Mouse (Mus musculus): Measurements from ENCODE around the gene Olfr1233. TPM values are rescaled to one million over a fixed set of nuclear protein-coding genes. Genes with fewer than 3 reads are reported as not detected.

Gene Olfr1233
- not detected for total RNA-seq (2021)

DNA sequence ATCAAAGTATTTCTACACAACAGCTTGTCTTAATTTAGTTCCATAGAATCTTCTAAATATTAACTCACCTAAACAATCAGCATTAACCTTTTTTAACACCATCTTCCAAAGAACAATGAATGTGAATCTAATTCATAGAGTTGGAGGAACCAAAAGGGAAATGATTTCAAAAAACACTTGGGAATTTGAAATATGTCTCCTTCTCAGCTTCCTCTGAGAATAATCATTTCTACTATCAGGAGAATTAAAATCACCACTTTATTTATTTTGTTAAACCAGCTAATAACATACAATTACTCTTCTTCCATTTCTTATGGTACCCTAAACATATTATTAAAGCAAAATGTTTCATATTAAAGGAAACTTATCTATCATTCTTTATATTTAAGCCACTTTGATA, at the start of gene Olfr1233:
Olfr1233 (minus strand) TSS at position 101 of the 400 bp plus-strand sequence.
- intact Hi-C loops (cut with DNase I) = no loop called here
- no peak for DNase-seq (ENCODE audit: low spot score in 2 of 2)

DNA sequence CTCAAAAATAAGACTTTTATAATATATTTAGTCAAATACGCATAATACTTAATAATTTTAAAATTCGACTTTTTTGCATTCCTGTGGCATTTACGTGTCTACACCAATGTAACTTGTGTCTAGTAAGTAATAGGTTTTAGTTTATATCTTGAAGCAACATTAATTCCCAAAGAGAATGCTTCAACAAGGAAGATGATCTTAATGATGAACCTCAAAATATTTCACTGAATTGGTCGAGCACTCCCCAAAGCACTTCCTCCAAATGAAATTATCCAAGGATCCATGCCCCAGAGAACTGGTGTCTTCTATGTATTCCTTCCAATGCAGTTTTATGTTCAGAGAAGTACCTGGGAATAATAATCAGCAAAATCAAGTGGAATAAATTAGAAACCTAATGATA, 22.6 kb upstream of the Olfr1233 start, which contains the start of gene Olfr1234:
Olfr1234 (minus strand) TSS at position 101 of the 400 bp plus-strand sequence.
- DNase-seq (ENCODE audit: low spot score in 2 of 2) = no peak
- intact Hi-C loops (cut with DNase I) = no loop called here

DNA sequence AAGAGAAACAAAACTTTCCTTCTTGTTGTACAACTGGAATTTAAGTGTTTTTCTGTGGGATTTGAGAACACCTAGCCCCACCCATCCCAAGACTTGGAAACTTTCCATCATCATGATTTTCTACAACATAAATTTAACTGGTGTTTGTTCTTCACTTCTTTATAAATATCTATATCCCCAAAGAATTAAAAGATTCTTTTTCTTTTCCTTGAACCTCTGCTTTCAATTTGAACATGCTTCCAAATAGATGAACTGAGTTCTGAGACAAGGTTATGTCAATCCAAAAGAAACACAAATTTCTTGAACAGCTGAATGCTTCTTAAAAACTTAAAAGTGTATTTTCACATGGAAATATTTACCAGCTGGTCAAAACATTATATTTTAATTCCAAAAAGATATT, 12.6 kb downstream of the Olfr1233 start, which contains the start of gene Olfr1232:
Olfr1232 (minus strand) TSS at position 101 of the 400 bp plus-strand sequence.
- intact Hi-C loops (cut with DNase I) = no loop called here
- no peak for DNase-seq (ENCODE audit: low spot score in 2 of 2)

DNA sequence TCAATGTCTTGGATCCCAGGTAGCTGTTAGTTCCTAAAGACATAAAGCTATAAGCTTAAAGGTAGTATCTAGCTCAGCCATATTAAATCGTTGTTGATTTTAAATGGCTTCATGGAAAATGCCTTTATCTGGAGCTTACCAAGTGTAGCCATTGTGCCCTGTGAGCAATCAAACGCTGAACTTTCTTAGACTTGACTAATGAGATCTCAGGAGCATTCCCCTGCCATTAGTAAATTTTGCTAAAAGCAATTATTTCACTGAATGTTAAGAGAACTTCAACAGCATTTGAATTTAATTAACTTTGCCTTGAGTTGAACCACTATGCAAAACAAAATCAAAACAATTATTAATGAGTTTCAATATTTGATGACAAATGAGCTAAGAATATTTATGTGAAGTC, 35.2 kb downstream of the Olfr1233 start, which contains the start of gene Olfr1231:
Olfr1231 (minus strand) TSS at position 101 of the 400 bp plus-strand sequence.
- no peak for DNase-seq (ENCODE audit: low spot score in 2 of 2)
- intact Hi-C loops (cut with DNase I) = no loop called here

DNA sequence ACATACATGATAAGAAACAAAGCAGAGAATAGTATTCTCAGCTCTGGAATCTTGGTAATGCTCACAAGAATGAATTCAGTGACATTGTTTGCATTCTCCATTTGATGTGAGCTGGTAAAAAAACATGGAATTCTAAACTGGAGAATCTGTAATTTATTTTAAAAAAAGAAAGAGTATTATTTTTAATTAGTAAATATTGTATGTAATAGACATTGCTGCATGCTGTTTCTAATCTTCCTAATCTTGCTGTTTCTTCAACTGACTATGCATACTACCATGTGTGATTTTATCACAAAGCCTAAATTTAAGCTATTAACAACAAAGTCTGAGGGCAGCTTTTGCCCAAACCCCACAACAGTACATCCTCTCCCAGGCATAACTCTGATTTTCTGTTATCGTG, 45.0 kb downstream of the Olfr1233 start, which contains the start of gene Olfr1230:
Olfr1230 (minus strand) TSS at position 101 of the 400 bp plus-strand sequence.
- DNase-seq (ENCODE audit: low spot score in 2 of 2) = no peak
- intact Hi-C loops (cut with DNase I) = no loop called here

DNA sequence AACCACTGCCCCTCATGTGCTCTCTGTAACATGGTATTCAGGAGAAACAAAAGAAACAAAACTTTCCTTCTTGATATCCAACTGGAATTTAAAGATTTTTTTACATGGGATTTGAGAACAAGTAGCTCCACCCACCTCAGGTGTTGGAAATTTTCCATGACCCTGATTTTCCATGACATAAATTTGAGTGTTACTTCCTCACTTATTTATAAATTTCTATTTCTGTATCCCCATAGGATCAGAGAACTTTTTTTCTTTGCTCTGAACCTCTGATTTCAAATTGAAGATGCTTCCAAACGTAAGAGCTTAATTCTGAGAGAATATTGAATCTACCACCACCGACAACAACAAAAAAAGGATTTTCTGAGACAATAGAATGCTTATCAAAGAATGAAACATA, 54.3 kb downstream of the Olfr1233 start, which contains the start of gene Olfr1229:
Olfr1229 (minus strand) TSS at position 101 of the 400 bp plus-strand sequence.
- intact Hi-C loops (cut with DNase I) = no loop called here
- DNase-seq (ENCODE audit: low spot score in 2 of 2) = no peak

Other genes with a start within 250 kb of the Olfr1233 start
- gene Olfr1220, start 235.6 kb downstream of the Olfr1233 start, total RNA-seq (2021) = not detected
- not detected for gene Olfr1221, start 225.1 kb downstream of the Olfr1233 start, total RNA-seq (2021)
- gene Olfr1222, start 209.3 kb downstream of the Olfr1233 start, total RNA-seq (2021) = not detected
- gene Olfr1223, start 190.8 kb downstream of the Olfr1233 start, total RNA-seq (2021) = not detected
- not detected for gene Olfr1224-ps1, start 178.3 kb downstream of the Olfr1233 start, total RNA-seq (2021)
- not detected for gene Olfr1225, start 167.7 kb downstream of the Olfr1233 start, total RNA-seq (2021)
- not detected for gene Olfr1226, start 142.3 kb downstream of the Olfr1233 start, total RNA-seq (2021)
- not detected for gene Olfr1228, start 88.3 kb downstream of the Olfr1233 start, total RNA-seq (2021)
- gene Olfr1229, start 54.4 kb downstream of the Olfr1233 start, total RNA-seq (2021) = not detected
- gene Olfr1230, start 45.1 kb downstream of the Olfr1233 start, total RNA-seq (2021) = not detected
- not detected for gene Olfr1231, start 35.3 kb downstream of the Olfr1233 start, total RNA-seq (2021)
- not detected for gene Olfr1232, start 12.7 kb downstream of the Olfr1233 start, total RNA-seq (2021)
- not detected for gene Olfr1234, start 22.5 kb upstream of the Olfr1233 start, total RNA-seq (2021)
- gene Olfr1238, start 67.3 kb upstream of the Olfr1233 start, total RNA-seq (2021) = not detected
- gene Olfr1239, start 78.0 kb upstream of the Olfr1233 start, total RNA-seq (2021) = not detected
- gene Olfr1240, start 100.6 kb upstream of the Olfr1233 start, total RNA-seq (2021) = not detected
- gene Olfr1241, start 144.7 kb upstream of the Olfr1233 start, total RNA-seq (2021) = not detected
- not detected for gene Olfr1242, start 155.9 kb upstream of the Olfr1233 start, total RNA-seq (2021)
- not detected for gene Olfr1243, start 189.1 kb upstream of the Olfr1233 start, total RNA-seq (2021)
- not detected for gene Olfr1245, start 236.0 kb upstream of the Olfr1233 start, total RNA-seq (2021)